In genomic region chr12:115518778-115519541, GRCm38 (mm10) we compare ENCODE assay signal across 6 mouse cellular contexts.
DNase-seq lines count a peak whose midpoint lies in the region; ATAC-seq and TF ChIP-seq lines count a peak whose summit lies in the region.
"Not testable (repeated sequence)": the region's sequence is repeated elsewhere in the genome, so short reads cannot be mapped to it uniquely, and the experiment has no call there.

No protein-coding gene starts in this region.

- H3K36me3 ChIP-seq in liver, postnatal 0 days (replicated peaks; ENCODE audit: insufficient read depth, low read length), result not testable (repeated sequence)

- H3K9ac ChIP-seq in liver, postnatal 0 days (replicated peaks), result not testable (repeated sequence)

- peak overlapping the region; percentile 84 for H3K27ac ChIP-seq in bone marrow, adult 2 months (ENCODE audit: control insufficient read depth, insufficient read depth, low read depth, low read length, poor library complexity)
- 0 out of 2 replicates have a peak overlapping the region, but pooled peaks have one; percentile 45 for H3K27ac ChIP-seq in liver, postnatal 0 days (ENCODE audit: low read depth)

- H3K9me3 ChIP-seq in liver, postnatal 0 days (ENCODE audit: low read length), result not testable (repeated sequence)

- DNase-seq in 416B (ENCODE audit: low read depth), result peak; percentile 78
- not testable (repeated sequence) for DNase-seq in liver, postnatal 0 days

- TF ChIP-seq CTCF in bone marrow, adult 2 months (IDR thresholded peaks at IDR 0.05; ENCODE audit: control insufficient read depth, insufficient read depth, low read length); liver, postnatal 0 days (IDR thresholded peaks at IDR 0.05; ENCODE audit: low read depth): not testable (repeated sequence)

- not testable (repeated sequence) for H3K4me1 ChIP-seq in bone marrow, adult 2 months (ENCODE audit: control insufficient read depth, insufficient read depth, low read length); liver, postnatal 0 days (ENCODE audit: insufficient read depth)

- not testable (repeated sequence) for TF ChIP-seq EP300 in liver, postnatal 0 days (IDR thresholded peaks at IDR 0.05; ENCODE audit: low read depth)

- 28% methylated on average over 2 of the region's 2 CpGs for WGBS in bone marrow, adult 2 months
- WGBS in liver, postnatal 0 days (ENCODE audit: insufficient replicate concordance), result 53% methylated on average over 2 of the region's 2 CpGs

- TF ChIP-seq POLR2A in bone marrow, adult 2 months (IDR thresholded peaks at IDR 0.05; ENCODE audit: borderline replicate concordance, control insufficient read depth, low read depth, low read length), result not testable (repeated sequence)

- not testable (repeated sequence) for H3K4me3 ChIP-seq in bone marrow, adult 2 months (replicated peaks; ENCODE audit: control insufficient read depth, low read depth, low read length); liver, postnatal 0 days (ENCODE audit: low read depth, low read length)

- H3K4me2 ChIP-seq in liver, postnatal 0 days (ENCODE audit: low read depth, low read length), result not testable (repeated sequence)

- peak; percentile 69 for ATAC-seq in common myeloid progenitor, adult 5-6 weeks (replicated peaks; ENCODE audit: low read depth, poor library complexity, severe bottlenecking)
- ATAC-seq in hematopoietic stem cell, adult 5-6 weeks (replicated peaks in 1 of 2; ENCODE audit: insufficient read depth in 1 of 2, low FRiP score in 2 of 2, low TSS enrichment in 1 of 2, low read depth in 1 of 2, poor library complexity in 2 of 2, severe bottlenecking in 2 of 2), result peak; percentile 69 to 82; a peak in 3 of 4 replicates
- peak; percentile 33; the same call in 1 of the 2 replicates for ATAC-seq in liver, postnatal 0 days
- ATAC-seq in megakaryocyte, adult 5-6 weeks (ENCODE audit: poor library complexity, severe bottlenecking), result peak; percentile 78

- not testable (repeated sequence) for H3K27me3 ChIP-seq in liver, postnatal 0 days (ENCODE audit: insufficient read depth, low read length)
